Mouse (Mus musculus) liver, embryonic 12.5 days (tissue): Measurements from ENCODE around the gene Fam163b. TPM values are rescaled to one million over a fixed set of nuclear protein-coding genes. Genes with fewer than 3 reads are reported as not detected.

Experiments
- ATAC-seq: fragments of 200-750 bp; cut with Nextera tagmentation; 2 replicates; pipeline ENCODE4 v1.8.0; 2017; ENCODE audit warnings: moderate number of reproducible peaks, mild to moderate bottlenecking, moderate library complexity
- H3K27ac ChIP-seq: fragments of 300-500 bp; sonication (generic); 2 replicates; pipeline ENCODE4 v1.5.1; 2016; ENCODE audit warnings: mild to moderate bottlenecking
- H3K27me3 ChIP-seq: fragments of 300-500 bp; sonication (generic); replicated peaks from 2 replicates; pipeline ENCODE4 v1.6.1; 2016; ENCODE audit warnings: mild to moderate bottlenecking, moderate library complexity
- H3K36me3 ChIP-seq: fragments of 300-500 bp; sonication (generic); 2 replicates; pipeline ENCODE4 v1.6.1; 2016; ENCODE audit warnings: mild to moderate bottlenecking, moderate library complexity
- H3K4me1 ChIP-seq: fragments of 300-500 bp; sonication (generic); 2 replicates; pipeline ENCODE4 v1.6.1; 2016
- H3K4me2 ChIP-seq: fragments of 300-500 bp; sonication (generic); 2 replicates; pipeline ENCODE4 v1.6.1; 2016; ENCODE audit warnings: mild to moderate bottlenecking, moderate library complexity
- H3K4me3 ChIP-seq: fragments of 300-500 bp; sonication (generic); 2 replicates; pipeline ENCODE4 v1.5.1; 2016; ENCODE audit warnings: mild to moderate bottlenecking, moderate library complexity
- H3K9ac ChIP-seq: fragments of 300-500 bp; sonication (generic); 2 replicates; pipeline ENCODE4 v1.6.1; 2016; ENCODE audit warnings: mild to moderate bottlenecking, moderate library complexity
- H3K9me3 ChIP-seq: fragments of 300-500 bp; sonication (generic); replicated peaks from 2 replicates; pipeline ENCODE4 v1.6.1; 2016; ENCODE audit warnings: mild to moderate bottlenecking, moderate library complexity
- WGBS: fragments of 180-500 bp; shearing (Covaris S2); methylation state at CpG from one replicate; pipeline ENCODE4 v1.1.7; 2016; ENCODE audit not compliant: insufficient replicate concordance; 5-methylcytosine and 5-hydroxymethylcytosine counted together
- polyA plus RNA-seq: library from polyadenylated mRNA; unstranded; fragments of >200 nt; fragmentation: Nextera tagmentation; extraction: Ambion mirVana; gene quantifications from 2 replicates; pipeline ENCODE4 v1.2.1, GENCODE M21; 2016

The Fam163b gene
- polyA plus RNA-seq, 1 experiment from 2014 or later: 0.08 TPM

DNA sequence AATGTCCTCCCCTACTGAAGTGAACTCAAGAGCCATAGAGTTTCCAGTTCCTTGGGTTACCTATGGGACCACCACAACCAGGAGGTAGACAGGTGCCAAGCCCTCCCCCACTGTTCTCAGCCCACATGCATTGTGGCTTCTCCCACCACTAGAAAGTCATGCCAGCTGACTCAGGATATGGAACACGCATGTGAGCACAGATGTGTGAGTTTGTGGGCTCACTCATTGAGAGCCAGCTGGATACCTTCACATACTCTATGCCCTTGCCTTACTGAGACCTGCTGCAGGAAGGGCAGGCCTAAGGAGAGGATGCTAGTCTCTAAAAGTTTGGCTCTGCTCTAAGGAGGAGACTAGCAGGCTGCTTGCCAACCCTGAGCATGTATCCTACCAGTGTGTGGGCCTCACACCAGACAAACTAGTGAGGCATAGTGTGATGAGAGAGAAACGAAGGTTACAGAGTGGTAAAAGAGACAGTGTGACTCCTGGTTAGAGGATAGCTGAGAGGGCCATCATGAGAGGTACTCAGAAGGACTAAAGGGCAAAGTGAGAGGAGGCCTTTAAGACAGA is 72.0 kb downstream of the Fam163b start:
- Histone ChIP-seq H3K4me1 (no peaks in the 10 kb centered on the region), H3K9ac (no peak overlapping the region), H3K4me3 (no peak overlapping the region), H3K36me3 (no peaks in the 10 kb centered on the region), H3K27me3 (0 out of 2 replicates have a peak, but pooled peaks cover 6% of the 10 kb centered on the region), H3K27ac (no peak overlapping the region), H3K9me3 (no peaks in the 10 kb centered on the region), H3K4me2 (no peak overlapping the region)
- no peak for ATAC-seq
- 60% methylated on average over 2 of the region's 2 CpGs for WGBS

- no peaks in the 10 kb centered on the region for H3K36me3 ChIP-seq
- H3K27me3 ChIP-seq: 0 out of 2 replicates have a peak, but pooled peaks cover 6% of the 10 kb centered on the region
- ATAC-seq: no peak
- no peak overlapping the region for H3K9ac ChIP-seq
- no peak overlapping the region for H3K4me2 ChIP-seq
- no peaks in the 10 kb centered on the region for H3K4me1 ChIP-seq
- no peaks in the 10 kb centered on the region for H3K9me3 ChIP-seq
- no peak overlapping the region for H3K4me3 ChIP-seq
- WGBS: 50% methylated on average over 3 of the region's 3 CpGs
- no peak overlapping the region for H3K27ac ChIP-seq
Observed at GRCm38 (mm10) chr2:27069646-27070045, 72.6 kb downstream of the Fam163b start.

DNA sequence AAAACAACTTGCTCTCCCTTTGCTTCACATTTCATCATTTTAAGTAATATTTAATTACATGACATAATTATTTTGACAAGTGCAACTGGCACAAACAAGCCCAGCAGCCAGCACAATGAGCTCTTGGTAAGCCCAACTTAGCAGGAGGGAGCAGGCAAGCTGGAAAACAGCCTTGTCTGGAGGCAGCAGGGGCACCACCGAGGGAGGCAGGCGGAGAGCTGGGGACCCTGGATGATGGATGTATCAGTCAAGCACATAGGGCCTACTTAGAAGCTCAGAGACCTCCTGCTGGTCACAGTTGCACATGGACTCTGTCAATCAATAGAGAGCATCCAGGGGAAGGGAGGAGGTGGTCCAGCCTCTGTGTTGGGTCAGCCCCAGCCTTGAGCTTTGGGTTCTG is 74.3 kb downstream of the Fam163b start:
- Histone ChIP-seq H3K4me2 (no peak overlapping the region), H3K36me3 (no peaks in the 10 kb centered on the region), H3K9me3 (no peaks in the 10 kb centered on the region), H3K27me3 (0 out of 2 replicates have a peak, but pooled peaks cover 6% of the 10 kb centered on the region), H3K9ac (no peak overlapping the region), H3K27ac (no peak overlapping the region), H3K4me3 (no peak overlapping the region), H3K4me1 (no peaks in the 10 kb centered on the region)
- ATAC-seq: no peak
- 38% methylated on average over 2 of the region's 2 CpGs for WGBS

- no peak overlapping the region for H3K9ac ChIP-seq
- WGBS: 77% methylated on average over 2 of the region's 2 CpGs
- H3K27ac ChIP-seq: no peak overlapping the region
- no peaks in the 10 kb centered on the region for H3K9me3 ChIP-seq
- H3K4me1 ChIP-seq: no peaks in the 10 kb centered on the region
- ATAC-seq: no peak
- no peak overlapping the region for H3K4me3 ChIP-seq
- no peak overlapping the region for H3K4me2 ChIP-seq
- H3K36me3 ChIP-seq: no peaks in the 10 kb centered on the region
- 0 out of 2 replicates have a peak, but pooled peaks cover 6% of the 10 kb centered on the region for H3K27me3 ChIP-seq
Observed at GRCm38 (mm10) chr2:27067124-27067523, 75.2 kb downstream of the Fam163b start.

Other genes starting within 250 kb of the Fam163b start
- 21.6 and 23.8 TPM in 2 replicates for gene Surf6, start 239.6 kb downstream of the Fam163b start, polyA plus RNA-seq
- gene Med22, start 231.8 kb downstream of the Fam163b start, polyA plus RNA-seq: 30.0 and 32.1 TPM in 2 replicates
- gene Rpl7a, start 231.7 kb downstream of the Fam163b start, polyA plus RNA-seq: 560 and 587 TPM in 2 replicates
- 46.3 and 48.1 TPM in 2 replicates for gene Surf2, start 226.1 kb downstream of the Fam163b start, polyA plus RNA-seq
- 41.6 and 42.5 TPM in 2 replicates for gene Surf1, start 226.0 kb downstream of the Fam163b start, polyA plus RNA-seq
- 120 and 124 TPM in 2 replicates for gene Surf4, start 208.6 kb downstream of the Fam163b start, polyA plus RNA-seq
- gene Stkld1, start 208.4 kb downstream of the Fam163b start, polyA plus RNA-seq: 0.06 and 0.14 TPM in 2 replicates
- gene Rexo4, start 178.1 kb downstream of the Fam163b start, polyA plus RNA-seq: 33.8 and 35.2 TPM in 2 replicates
- gene Adamts13, start 169.1 kb downstream of the Fam163b start, polyA plus RNA-seq: 0.96 and 1.1 TPM in 2 replicates
- 16.5 and 19.1 TPM in 2 replicates for gene Cacfd1, start 132.6 kb downstream of the Fam163b start, polyA plus RNA-seq
- gene Slc2a6, start 114.5 kb downstream of the Fam163b start, polyA plus RNA-seq: 0.31 and 0.36 TPM in 2 replicates
- gene Mymk, start 70.3 kb downstream of the Fam163b start, polyA plus RNA-seq: 0.14 and 0.90 TPM in 2 replicates
- gene Adamtsl2, start 63.1 kb downstream of the Fam163b start, polyA plus RNA-seq: 0.77 and 1.3 TPM in 2 replicates
- gene Dbh, start 22.7 kb upstream of the Fam163b start, polyA plus RNA-seq: 0.05 and 0.12 TPM in 2 replicates
- 37.6 and 41.5 TPM in 2 replicates for gene Sardh, start 105.8 kb upstream of the Fam163b start, polyA plus RNA-seq